Mouse (Mus musculus) liver (tissue): ENCODE measurements at regions not wholly inside any gene's neighbourhood (a gene's known extent, or its start where the extent isn't known, plus 50 kb on each side); places are given as distances from the start of the nearest gene placed in this dataset.

Experiments used
- DNase-seq: peaks from one replicate; pipeline ENCODE4 v3.0.0-alpha.2; 2020; ENCODE audit warnings: mixed read lengths

- DNase-seq, result no peak
Observed at GRCm38 (mm10) chr5:64463570-64463969, 307.5 kb downstream of the Tbc1d1 start.

- no peak for DNase-seq
Observed at GRCm38 (mm10) chr5:64466320-64466719, 310.2 kb downstream of the Tbc1d1 start.

- DNase-seq, result no peak
Observed at GRCm38 (mm10) chr5:64467856-64468255, 311.8 kb downstream of the Tbc1d1 start.

- DNase-seq, result no peak
Observed at GRCm38 (mm10) chr5:64468307-64468706, 312.2 kb downstream of the Tbc1d1 start.

- DNase-seq, result no peak
Observed at GRCm38 (mm10) chr5:64472008-64472407, 315.9 kb downstream of the Tbc1d1 start.

- DNase-seq, result no peak
Observed at GRCm38 (mm10) chr5:64472415-64472814, 316.3 kb downstream of the Tbc1d1 start.

- no peak for DNase-seq
Observed at GRCm38 (mm10) chr5:64474868-64475267, 318.8 kb downstream of the Tbc1d1 start.

- no peak for DNase-seq
Observed at GRCm38 (mm10) chr5:64475736-64476519, 319.8 kb downstream of the Tbc1d1 start.

GRCm38 (mm10) chr5:64476641-64477369, 320.7 kb downstream of the Tbc1d1 start:
- no peak for DNase-seq

GRCm38 (mm10) chr5:64478143-64478542, 322.0 kb downstream of the Tbc1d1 start:
- DNase-seq, result no peak

- no peak for DNase-seq
Observed at GRCm38 (mm10) chr5:64478599-64479214, 322.6 kb downstream of the Tbc1d1 start.

GRCm38 (mm10) chr5:64479315-64479714, 323.2 kb downstream of the Tbc1d1 start:
- DNase-seq, result no peak

GRCm38 (mm10) chr5:64485043-64485442, 318.1 kb upstream of the Klf3 start:
- DNase-seq, result no peak

GRCm38 (mm10) chr5:64485856-64486255, 317.3 kb upstream of the Klf3 start:
- DNase-seq, result no peak

GRCm38 (mm10) chr5:64486761-64487160, 316.4 kb upstream of the Klf3 start:
- no peak for DNase-seq

GRCm38 (mm10) chr5:64487698-64488398, 315.3 kb upstream of the Klf3 start:
- no peak for DNase-seq

- DNase-seq, result no peak
Observed at GRCm38 (mm10) chr5:64489656-64490444, 313.3 kb upstream of the Klf3 start.

GRCm38 (mm10) chr5:64490445-64490950, 312.7 kb upstream of the Klf3 start:
- DNase-seq, result no peak

GRCm38 (mm10) chr5:64494429-64494828, 308.8 kb upstream of the Klf3 start:
- DNase-seq, result no peak

- no peak for DNase-seq
Observed at GRCm38 (mm10) chr5:64496853-64497252, 306.3 kb upstream of the Klf3 start.

GRCm38 (mm10) chr5:64498431-64498830, 304.8 kb upstream of the Klf3 start:
- no peak for DNase-seq

- no peak for DNase-seq
Observed at GRCm38 (mm10) chr5:64499131-64499530, 304.1 kb upstream of the Klf3 start.
